Mouse (Mus musculus) heart, postnatal 25 days (tissue): ENCODE results near the gene Zfp3. TPM values are rescaled to one million over a fixed set of nuclear protein-coding genes. Genes with fewer than 3 reads are reported as not detected.
A peak's percentile ranks its signal among the peaks of the same experiment; 100 is the strongest.

Experiments
- DNase-seq: peaks from one replicate; pipeline ENCODE4 v3.0.0; 2022; ENCODE audit warnings: low spot score
- intact Hi-C: fragments of 180-260 bp; cut with DNase I; formaldehyde crosslinking; loops from one replicate; pipeline ENCODE4 v1.15.1; 2025
- total RNA-seq, 2 experiments: library from RNA; stranded (reverse); gene quantifications; 2 replicates each; pipeline ENCODE4 v1.2.3; 2021

The Zfp3 gene
- total RNA-seq: 1 to 10 TPM; 7.7 to 7.8 TPM

DNA sequence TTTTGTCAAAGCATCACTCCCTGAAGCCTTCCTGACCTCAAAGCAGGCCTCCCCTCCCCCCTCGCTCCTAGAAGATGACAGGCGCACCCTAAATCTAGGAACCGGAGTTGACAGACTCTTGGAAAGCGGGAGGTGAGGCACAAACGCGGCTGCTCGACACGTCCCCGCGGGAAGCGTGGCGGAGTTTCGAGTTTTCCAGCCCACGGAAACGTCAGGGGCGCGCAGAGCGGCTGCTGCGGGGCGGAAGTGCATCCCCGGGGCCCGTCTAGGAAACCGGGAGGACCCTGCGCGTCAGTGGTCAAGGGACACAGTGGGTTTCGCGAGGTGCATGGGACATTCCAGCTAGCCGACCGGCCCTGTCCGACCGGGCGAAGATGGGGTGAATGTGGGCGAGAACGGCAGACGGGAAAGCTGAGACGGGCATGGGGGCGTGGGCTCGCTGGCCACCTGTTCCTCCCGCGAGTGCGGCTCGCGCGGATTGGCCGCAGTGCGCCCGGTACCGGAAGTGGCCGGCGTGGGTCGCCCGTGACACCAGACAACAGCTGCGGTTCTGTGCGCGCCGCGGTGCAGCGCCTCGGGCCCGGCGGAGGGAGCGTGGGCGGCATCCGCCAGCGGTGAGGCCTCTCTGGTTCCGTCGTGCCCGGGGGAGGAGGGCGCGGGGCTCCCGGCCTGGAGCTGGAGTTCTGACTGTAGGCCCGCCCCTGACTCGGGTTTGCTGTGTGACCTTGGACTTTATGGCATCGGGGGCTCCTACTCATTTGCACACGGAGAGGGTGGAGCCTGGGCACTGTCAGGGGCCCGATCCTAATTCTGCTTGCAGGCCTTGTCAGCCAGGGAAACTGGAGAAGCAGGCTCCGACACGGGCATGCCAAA, at the start of gene Zfp3:
Zfp3 (plus strand) TSS at position 274 of the 873 bp plus-strand sequence.
- intact Hi-C loops: no loop called here
- DNase-seq: peak; percentile 65

DNA sequence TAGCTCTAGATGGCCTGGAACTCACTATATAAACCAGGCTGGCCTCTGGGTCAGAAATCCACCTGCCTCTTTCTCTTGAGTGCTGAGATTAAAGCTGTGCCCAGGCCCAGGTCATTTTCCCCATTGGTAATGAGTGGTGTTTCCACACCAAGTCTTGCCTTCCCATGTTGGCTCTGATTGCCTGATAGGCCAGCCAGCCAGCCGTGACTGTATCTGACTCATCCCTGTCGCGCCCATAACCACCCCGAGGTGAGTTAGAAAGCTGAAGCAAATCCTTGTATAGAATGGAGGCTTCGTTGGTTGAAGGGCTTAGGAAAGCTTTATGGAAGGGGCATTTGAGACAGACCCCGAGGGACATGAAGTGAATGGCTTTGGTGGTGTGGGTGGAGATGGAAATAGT, 48.2 kb upstream of the Zfp3 start:
- no peak for DNase-seq
- intact Hi-C loops: no loop called here

DNA sequence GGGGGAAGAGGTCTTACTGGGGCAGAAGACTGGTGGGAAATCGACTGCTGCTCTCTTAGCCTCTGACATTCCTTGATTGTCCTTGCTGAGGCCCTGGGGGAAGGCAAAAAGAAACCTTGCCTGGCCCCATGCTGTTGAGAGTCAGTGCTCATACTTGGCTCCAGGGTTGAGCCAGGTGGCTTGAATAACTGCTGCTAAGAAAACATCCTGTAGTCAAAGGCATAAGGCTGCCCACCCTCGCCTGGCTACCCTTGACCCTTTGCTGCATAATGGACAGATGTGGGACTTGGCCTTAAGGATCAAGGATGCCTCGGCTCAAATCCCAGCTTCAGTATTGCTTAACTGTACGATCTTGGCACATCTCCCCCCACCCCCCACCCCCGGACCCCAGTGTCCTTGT, 45.5 kb upstream of the Zfp3 start:
- intact Hi-C loops: no loop called here

DNA sequence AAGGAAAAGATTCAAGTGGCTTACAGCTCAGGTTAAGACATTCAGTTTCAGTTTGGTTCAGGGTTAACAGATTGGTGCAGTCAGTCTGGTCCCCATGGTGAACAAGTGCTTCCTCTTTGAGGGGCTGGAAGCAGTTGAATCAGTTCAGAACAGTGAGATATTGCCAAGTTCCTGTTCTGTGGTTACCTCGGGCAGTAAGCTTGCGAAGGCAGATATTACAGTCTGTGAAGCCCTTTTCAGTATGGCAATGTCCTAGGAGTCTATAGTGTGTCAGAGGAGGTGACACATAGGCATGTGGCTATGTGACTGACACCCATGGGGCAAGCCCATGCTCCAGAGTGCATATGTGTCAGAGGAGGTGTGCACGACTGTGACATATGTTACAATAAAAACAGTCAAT, 43.4 kb upstream of the Zfp3 start:
- intact Hi-C loops: no loop called here
- DNase-seq: no peak

More for the DNA sequence above, 45.5 kb upstream of the Zfp3 start:
- no peak for DNase-seq

DNA sequence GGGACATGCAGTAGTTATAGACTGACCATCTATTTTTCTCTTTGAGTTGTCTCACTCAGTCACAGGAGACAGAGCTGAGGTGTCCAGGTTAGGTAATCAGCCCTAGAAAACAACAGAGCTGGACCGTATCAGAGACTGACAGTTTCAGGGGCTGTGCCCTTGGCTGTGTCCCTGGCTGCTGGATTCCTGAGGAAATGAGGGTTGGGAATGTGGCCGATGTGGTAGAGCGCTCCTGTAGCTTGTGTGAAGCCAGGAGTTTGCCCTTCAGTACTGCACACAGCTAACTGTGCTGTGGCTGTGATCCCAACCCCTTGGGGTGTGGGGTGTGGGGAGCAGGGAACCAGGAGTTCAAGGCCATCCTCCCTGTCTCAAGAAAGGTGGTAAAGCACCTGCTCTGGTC, 42.9 kb upstream of the Zfp3 start:
- no peak for DNase-seq
- intact Hi-C loops: no loop called here

DNA sequence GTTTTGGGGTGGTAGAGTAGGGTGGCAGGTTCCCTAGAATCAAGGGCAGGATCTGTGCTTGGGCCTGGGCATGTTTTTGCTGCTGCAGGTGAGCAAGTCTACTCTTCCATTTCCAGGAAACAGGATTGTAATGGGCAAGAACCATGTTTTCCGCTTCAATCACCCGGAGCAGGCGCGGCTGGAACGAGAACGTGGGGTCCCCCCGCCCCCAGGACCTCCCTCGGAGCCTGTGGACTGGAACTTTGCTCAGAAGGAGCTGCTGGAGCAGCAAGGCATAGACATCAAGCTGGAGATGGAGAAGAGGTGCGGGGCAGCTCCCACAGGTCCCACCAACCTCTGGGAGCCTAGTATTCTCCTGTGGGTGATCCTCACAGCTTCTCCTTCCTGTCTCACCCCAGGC, 39.3 kb upstream of the Zfp3 start:
- no peak for DNase-seq
- intact Hi-C loops: no loop called here

DNA sequence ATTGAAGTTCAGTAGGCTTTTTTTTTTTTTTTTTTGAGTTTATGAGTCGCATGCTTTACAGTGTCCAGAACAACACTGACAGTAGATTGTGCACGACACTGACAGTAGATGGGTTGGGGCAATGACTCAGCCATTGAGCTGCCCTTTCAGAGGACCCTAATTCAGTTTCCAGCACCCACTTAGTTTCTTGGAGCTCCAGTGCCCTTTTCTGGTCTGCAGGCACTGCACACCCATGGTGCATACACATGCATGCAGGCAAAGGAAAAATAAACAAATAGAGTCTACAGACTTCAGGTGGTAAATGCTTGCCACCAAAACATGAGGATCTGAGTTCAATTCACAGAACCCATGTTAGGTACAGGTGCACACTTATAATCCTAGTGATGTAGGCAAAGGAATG, 37.4 kb upstream of the Zfp3 start:
- intact Hi-C loops: no loop called here
- no peak for DNase-seq

DNA sequence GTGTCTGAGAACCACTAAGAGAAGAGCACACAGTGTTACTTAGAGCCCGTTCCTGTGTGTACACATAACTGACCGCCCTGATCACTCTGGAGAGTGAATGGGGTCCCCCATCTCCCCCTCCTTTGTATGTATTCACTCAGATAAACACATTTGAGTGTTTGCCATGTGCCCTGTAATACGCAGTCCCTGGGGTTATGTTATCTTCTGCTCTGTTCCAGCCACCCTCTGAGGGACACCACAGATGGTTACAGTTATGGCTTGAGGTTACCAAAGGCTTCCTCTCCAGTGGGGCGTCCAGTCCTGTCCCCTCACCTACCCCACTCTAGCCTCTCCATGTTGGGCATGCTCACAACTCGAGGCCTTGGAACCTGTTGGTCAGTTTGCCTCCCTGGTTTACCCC, 36.6 kb upstream of the Zfp3 start:
- no peak for DNase-seq
- intact Hi-C loops: no loop called here

DNA sequence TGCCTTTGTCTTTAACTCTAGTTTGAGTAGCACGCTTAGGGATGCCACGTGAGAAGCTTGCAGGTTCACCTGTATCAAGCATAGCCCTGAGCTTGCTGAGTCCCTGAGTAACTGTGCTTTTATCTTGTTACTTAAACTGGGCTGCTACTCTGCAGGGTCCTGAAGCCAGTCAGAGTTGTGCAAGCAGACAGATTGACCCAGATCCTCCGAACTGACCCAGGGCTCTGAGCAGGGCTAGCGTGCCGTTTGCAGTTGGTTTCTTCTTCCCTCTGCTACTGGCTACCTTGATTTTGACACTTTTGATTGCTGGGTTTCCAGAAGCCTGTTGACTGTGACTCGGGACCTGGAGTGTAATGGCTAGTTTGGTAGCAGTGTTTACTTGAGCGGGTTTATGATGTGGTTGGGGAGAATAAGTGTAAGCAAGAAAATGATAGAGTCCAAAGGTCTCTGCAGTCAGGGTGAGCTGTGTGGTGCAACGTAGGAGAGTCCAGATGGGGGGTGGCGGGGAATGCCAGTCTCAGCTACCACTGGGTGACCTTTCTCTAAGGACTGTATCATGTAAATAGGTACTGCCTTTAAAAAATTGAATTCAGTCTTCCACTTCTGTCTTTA, 33.5 kb upstream of the Zfp3 start:
- intact Hi-C loops: no loop called here
- no peak for DNase-seq

DNA sequence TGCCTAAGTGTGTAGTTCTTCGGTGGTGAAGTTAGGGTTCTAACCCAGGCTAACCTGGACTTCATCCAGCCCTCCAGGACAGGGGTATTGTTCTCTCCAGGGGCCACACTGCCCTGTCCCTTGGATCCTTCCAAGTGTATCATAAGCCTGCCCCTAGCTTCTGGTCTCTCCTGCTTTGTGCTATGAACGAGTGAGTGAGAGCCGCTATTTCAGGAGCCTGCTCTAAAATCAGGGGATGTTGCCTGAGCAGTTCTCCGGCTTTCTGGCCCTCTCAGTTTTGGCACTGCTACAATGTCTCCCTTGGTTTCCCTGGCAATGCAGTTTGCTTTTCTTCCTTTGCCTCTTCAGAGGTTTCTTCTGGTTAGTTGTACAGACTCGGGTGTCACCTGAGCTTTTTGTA, 32.8 kb upstream of the Zfp3 start:
- no peak for DNase-seq
- intact Hi-C loops: no loop called here

DNA sequence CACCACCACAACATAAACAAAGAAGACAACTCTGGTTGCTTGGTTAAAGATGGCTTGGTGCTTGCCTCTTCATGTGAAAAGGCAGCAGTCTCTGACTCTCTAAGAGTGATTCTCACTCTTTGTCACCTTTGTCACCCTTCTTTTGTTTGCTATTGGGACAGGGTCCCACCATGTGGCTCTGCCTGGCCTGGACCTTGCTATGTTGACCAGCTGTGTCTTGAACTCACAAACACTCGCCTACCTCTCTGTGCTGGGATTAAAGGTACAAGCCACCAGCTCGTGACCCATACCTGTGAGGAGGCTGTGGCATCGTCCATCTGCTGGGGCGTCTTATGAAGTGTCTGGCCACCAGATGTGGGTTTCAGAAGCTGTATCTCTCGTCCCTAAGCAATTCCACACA, 30.8 kb upstream of the Zfp3 start:
- intact Hi-C loops: no loop called here
- DNase-seq: no peak

DNA sequence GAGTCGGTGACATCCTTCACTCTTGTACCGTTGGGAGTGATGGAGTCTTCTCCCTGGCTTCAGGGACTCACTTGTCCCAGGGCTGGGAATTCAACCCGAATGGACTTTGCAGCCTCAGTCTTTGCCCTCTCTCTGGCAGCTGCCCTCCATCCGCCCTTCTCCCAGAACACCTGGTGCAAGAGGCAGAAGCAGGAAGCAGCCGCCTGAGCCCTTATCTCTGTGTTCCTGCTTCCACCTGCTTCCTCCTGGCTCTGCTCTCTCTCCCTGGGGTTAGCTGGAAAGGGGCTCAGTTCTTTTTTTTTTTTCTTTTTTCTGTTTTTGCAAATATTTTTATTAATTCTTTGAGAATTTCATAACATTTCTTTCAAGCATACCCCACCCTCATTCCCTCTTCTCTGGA, 26.3 kb upstream of the Zfp3 start:
- intact Hi-C loops: no loop called here
- no peak for DNase-seq

DNA sequence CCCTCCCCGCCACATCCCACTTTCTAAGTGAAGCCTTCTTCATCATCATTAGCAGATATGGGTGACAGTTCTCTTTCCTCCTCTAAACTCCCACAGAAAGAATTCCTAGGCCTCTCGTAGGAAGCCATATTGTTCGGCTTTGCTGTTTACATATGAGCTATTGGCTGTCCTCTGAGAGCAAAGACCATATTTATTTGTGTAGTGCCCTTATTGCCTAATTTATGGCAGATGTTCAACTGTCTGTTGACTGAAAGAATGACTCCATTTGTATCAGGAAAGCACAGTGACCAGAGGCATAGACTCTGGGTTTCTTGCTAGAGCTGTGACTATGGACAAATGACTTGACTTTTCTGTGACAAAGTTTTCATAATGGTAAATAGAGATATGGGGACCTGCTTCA, 22.4 kb upstream of the Zfp3 start:
- DNase-seq: no peak
- intact Hi-C loops: no loop called here

DNA sequence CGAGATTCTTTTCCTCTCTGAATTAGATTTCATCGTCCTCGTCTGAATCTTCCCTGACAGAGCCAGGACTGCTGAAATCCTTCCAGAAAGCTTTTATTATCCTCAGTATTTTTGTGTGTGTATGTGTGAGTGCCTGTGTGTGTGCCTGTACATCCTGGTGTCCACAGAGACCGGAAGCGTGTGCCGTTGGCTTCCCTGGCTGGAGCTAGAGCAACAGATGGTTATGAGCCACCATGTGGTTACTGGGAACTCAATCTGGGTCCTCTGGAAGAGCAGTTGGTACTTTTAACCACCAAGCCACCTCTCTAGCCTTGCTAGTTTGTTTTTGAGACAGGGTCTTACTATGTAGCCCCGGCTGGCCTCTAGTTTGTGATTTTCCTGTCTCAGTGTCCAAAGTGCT, 21.9 kb upstream of the Zfp3 start:
- intact Hi-C loops: no loop called here
- DNase-seq: no peak

DNA sequence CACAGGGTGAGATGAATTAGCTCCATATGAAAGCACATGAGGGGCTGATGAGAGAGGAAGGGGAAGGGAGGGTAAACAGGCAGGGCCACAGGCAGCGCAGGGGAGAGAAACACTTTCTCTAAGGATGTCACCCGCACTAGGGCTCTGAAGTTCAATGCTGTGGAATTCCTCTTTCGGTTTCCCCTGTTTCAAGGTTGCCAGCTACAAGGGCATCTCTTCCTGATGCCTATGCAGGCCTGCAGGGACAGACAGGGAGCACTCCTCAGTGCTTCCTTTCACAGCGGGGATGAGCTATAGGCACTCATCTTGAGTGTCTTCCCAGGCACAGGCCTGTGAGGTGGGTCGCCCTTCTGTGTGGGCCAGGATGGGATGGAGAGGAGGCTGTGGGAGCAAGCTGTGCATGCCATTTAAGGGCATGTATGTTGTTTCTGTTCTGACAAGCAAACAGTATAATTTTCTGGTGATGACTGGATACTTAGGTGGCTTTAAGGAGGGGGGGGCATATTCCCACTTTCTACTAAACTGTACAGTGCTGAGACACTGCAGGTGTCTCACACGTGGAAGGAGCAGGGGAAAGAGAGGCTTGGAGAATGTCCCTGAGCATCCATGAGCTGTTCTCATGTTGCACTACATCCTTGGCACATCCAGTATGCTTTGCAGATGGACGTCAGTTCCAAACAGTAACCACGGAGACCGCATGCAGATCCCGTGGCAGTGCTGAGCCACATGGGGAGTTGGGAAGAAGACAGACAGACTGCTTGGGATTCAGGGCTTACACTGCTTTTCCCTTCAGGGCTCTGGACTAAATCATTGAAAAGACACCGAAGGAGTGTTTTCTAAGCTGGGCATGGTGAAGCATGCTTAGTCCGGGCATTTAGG, 21.2 kb upstream of the Zfp3 start:
- DNase-seq: no peak
- intact Hi-C loops: no loop called here

DNA sequence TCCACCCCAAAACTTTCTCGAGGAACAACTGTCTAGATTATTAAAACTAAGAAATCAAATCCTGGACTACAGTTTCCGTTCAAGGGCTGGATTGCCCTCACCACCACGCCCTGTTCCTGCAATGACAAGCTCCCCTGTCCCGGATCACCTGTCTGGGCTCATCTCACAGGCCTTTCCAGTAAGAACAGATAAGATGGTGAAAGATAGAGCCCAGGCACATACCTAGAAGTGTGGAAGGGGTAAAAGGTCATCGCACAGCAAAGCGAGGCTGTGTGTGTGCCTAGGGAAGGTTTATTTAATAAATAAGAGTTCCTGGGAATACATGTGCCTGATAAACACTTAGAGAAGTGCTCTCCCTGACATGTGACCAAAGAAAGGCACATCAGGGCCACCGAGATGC, 18.4 kb upstream of the Zfp3 start:
- intact Hi-C loops: no loop called here
- no peak for DNase-seq

DNA sequence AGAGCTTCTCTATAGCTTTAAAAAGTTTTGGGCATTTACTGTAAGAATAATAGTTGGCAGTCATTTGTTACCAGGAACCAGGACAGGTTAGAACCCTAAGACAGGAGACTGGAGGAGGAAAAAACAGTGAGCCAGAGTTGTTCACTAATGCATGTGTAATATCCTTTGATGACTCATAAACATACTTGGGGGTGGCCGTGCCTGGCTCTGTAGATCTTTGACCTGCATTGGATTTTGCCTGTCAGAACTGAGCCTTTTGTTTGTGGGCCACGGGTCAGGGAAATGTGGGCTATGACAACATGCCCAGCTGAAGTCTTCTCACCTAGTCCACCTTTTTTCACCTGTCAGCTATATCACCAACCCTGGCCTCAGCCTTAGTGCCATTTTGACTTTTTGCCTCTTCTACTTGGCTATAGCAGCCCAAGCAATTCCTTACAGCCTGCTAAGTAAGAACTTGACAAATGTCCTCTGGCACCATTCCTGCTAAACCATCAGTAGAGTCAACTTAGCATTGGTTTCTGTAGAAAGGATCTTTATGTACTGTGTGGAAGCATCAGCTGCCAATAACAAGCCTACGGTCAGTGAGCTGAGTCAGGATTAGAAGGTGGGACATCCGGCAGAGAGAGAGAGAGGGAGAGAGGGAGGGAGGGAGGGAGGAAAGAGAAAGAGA, 16.0 kb upstream of the Zfp3 start:
- DNase-seq: no peak
- intact Hi-C loops: no loop called here

DNA sequence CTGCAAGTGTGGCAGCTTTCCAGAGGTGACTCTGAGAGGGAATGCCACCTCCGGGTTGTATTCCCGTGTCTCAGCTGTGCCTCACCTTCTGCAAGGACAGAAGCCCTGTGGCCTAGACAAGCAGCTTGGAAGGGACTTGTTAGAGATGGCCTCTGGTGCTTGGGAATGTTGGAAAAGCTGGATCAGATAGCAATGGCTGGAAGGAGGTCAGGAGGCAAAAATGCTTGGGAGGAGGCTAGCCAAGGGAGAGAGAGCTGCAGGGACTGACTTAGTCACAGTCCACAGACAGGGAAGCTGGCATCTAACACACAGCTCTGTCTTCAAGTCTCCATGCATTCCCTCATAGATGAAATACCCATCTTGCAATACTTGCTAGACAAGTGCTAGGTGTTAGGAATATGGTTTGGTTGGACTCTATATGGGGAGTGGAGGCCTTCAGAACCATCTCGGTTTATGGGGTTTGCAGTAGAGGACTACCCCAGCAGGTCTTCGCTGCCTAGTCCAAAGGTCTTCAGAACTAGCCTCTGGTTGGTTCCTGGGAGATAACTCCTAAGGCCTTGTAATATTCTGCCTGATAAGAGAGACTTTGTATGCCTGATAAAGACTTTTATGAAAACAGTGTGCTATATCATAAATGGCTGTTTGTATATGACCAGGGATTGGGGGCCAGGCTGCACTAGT, 11.5 kb upstream of the Zfp3 start:
- DNase-seq: no peak
- intact Hi-C loops: no loop called here

DNA sequence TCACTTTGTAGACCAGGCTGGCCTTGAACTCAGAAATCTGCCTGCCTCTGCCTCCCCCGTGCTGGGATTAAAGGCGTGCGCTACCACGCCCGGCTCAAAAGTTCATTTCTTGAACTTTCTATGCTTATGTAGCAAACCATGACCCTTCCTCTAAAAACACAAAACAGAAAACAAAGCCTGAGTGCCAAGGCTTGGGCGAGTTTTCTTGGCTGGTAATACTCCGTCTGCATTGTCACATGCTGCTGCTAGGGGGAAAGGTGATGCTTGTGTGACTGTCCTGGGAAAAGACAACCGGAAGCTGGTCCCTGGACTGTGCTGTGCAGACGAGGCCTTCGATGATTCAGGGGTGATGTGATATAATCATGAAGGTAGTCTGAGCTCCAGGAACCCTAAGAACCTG, 10.9 kb upstream of the Zfp3 start:
- no peak for DNase-seq
- intact Hi-C loops: no loop called here

DNA sequence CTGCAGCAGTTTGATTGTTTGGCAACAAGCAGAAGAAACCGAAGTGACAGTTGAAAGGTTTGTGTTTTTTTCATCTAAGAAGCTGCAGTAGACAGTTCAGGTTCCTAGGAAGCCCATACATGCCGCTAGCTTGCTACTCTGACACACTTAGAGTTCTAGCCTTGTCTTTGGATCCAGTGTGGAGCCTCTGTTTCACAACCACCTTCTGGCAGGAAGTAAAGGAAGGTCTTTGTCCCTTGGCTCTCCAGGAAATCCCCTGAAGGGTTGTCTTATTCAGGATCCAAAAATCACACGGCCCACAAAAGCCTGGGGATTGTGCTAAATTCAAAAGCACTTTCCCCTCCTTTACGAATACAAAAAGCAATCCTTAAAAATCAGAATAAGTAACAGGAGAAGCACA, 9.5 kb upstream of the Zfp3 start:
- no peak for DNase-seq
- intact Hi-C loops: loop anchor here (2.0 kb wide), 2 partner anchors 126 to 238 kb away; no protein-coding TSS in a partner anchor
